Mouse (Mus musculus) thymus, postnatal 0 days (tissue): ENCODE measurements around the gene Chmp3. TPM values are rescaled to one million over a fixed set of nuclear protein-coding genes. Genes with fewer than 3 reads are reported as not detected.

Experiments
- DNase-seq: peaks from one replicate; pipeline ENCODE4 v3.0.0-alpha.2; 2015; ENCODE audit warnings: low spot score
- polyA plus RNA-seq: library from polyadenylated mRNA; unstranded; fragments of >200 nt; fragmentation: Nextera tagmentation; extraction: Ambion mirVana; gene quantifications from 2 replicates; pipeline ENCODE4 v1.2.1, GENCODE M21; 2015

The Chmp3 gene
- polyA plus RNA-seq, 1 experiment from 2014 or later = 58.1 TPM

DNA sequence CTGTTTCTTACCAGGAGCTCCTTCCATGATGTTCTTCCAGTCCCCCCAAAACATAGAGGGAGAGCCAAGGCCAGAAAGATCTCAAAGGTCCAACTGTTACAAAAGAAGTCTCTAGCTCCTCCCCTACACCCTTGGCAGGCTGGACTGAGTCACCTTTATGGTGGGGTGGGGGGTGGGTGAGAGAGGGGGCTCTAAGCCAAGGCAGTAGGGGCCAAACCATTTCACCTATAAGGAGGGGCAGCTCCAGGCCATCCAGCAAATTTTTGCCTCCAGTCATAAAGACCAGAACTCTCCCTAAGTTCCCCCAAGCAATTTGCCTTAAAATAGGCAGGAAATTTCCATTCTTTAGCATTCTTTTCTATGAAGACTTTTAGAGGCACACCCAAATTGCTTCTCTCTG lies 65.4 kb downstream of the Chmp3 start:
- DNase-seq = no peak

DNA sequence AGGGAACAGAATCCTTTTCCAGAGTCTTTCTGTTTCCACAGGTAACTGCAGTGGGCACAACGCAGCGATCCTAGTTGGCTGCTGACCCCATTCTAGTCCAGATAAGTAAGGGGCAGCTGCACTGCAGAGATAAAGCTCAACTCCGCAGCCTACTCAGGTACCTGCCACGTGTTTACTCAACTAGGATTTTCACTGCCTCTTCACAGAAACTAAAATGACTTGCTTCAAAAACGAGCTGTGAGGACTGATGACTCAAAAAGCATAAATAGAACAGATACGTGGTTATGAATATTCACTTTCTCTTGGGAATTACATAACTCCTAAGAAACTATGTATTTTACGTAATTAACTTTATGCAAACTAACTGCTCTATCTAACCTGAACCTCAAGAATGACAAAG lies 66.4 kb downstream of the Chmp3 start:
- no peak for DNase-seq

DNA sequence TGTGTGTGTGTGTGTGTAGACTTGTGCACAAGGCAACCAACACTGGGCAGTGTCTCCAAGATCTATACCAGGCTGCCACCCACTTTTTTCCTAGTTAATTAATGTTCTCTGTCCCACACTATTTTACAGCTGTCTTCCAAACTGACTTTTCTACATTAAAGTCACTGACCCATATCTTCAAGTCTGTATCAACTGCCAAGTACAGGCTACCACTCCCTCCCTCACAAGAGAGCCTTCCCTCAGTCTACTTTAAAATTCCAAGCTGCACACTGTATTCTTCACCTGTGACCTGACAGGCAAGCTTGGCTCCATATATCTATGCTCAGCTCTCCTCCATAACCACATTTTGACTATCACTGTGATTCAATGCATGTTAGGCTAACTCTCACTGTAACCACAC lies 69.6 kb downstream of the Chmp3 start:
- DNase-seq = no peak

DNA sequence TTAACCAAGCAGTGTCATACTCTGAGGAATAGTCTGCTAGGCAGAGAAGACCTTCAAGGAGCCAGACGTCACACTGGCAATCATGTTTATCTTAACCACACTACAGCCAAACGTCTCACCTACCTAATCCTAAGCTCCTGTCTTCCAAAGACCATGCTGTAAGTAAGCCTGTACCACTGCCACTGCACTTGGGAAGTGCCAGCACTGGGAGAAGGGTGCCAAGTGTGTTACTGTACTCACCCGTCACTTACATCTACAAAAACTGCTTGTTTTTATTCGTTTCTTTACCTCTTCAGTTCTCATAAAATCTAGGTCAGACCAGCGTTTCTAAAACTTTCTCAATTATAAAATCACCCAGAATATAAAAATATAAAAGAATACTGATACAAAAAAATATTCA lies 73.4 kb downstream of the Chmp3 start:
- DNase-seq = no peak

DNA sequence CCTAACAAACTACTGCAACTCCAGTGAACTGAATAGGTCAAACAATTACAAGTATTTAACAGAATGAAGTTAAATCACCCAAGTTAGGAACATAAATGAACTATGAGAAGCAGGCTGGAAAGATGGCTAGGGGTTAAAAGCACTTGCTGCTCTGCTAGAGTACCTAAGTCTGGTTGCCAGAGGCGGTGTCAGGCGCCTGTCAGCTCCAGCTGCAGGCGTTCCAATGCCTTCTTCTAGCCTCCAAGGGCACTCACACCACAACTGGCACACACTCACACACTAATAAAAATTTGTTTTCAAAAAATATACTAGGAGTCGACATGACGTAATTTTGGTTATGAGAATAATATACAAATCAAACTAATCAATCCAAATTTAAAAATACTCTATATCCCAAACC lies 78.0 kb downstream of the Chmp3 start:
- DNase-seq = no peak

DNA sequence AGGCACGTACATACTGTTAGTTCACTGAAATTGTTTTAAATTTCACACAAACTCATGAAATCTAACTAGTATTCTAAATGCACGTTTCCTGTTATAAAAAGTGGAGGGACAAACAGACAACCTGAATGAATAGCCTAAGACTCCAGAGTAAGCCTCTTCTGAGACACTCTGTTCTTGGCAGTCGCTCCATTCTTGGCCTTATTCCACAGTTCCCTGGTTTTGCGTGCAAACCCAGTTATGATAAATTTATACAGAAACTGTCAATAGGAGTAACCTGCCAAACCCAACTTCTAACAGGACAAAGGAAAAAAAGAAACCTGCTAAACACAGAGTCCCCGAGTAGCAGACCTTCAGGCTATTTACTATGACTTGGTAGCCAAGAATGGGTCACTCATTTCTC lies 78.4 kb downstream of the Chmp3 start:
- no peak for DNase-seq

DNA sequence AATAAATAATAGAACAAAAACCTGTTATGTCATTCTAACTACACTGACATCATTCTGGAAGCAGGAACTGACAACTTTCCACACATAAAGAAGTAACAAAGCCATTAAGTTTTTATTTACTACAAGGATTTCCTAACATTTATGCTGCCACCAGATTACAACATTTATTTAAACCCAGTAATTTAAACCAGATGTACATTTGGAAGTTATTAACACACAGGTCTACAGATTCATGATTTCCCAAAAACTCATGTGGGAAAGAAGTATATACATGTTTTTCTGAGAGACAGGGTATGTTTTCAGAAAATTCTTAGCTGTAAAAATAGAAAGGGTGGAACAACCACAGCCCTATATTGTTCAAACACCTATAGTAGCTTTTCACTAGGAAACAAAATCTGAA lies 81.1 kb downstream of the Chmp3 start:
- DNase-seq = no peak

DNA sequence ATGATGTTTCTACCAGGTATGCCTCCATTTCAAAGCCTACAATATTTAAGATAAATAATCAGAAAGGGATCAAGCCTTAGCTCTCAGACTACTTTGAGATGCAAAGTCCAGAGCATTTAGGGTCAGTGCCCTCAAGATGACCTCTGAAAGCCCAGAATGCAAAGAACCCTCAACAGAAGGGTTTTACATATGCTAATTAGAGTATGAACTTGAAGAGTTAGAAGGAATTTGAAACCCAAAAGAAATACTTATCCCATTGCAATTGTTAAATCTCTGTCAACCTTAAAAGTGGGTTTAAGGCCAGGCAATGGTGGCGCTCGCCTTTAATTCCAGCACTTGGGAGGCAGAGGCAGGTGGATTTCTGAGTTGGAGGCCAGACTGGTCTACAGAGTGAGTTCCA lies 82.4 kb downstream of the Chmp3 start:
- DNase-seq = no peak

DNA sequence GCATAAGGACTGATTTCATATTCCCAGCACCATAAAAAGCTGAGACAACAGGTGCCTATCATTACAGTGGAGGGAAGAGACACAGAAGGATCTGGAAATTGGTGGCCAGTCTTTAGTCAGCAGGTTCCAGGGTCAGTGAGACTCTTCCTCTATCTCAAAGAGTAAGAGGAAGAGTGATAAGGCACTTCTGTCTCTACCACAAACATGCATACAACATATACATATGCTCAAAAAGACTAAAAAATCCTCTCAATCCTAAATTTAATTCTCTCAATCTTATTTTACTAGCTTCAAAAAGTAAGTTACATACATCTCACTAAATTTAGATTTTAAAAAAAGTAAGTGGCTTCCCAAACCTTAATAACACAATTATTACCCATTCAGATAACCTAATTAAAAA lies 83.7 kb downstream of the Chmp3 start:
- DNase-seq = no peak

DNA sequence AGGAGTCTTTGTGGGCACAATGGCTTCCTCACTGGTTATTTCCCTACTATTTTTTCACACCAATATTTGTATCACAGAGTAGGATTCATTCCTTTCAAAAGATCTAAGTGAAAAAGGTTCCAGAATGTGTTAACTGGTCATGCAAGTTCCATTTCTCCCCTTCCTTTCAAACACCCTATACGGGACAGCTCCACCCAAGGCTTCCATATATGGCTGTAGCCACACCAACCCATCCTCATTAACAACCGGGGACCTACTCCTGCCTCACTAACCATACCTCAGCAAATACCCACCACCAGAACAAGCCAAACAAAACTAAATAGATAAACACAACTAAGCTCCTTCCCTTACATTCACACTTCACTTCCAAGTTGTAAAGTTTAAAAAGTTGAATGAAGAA lies 87.6 kb downstream of the Chmp3 start:
- DNase-seq = no peak

DNA sequence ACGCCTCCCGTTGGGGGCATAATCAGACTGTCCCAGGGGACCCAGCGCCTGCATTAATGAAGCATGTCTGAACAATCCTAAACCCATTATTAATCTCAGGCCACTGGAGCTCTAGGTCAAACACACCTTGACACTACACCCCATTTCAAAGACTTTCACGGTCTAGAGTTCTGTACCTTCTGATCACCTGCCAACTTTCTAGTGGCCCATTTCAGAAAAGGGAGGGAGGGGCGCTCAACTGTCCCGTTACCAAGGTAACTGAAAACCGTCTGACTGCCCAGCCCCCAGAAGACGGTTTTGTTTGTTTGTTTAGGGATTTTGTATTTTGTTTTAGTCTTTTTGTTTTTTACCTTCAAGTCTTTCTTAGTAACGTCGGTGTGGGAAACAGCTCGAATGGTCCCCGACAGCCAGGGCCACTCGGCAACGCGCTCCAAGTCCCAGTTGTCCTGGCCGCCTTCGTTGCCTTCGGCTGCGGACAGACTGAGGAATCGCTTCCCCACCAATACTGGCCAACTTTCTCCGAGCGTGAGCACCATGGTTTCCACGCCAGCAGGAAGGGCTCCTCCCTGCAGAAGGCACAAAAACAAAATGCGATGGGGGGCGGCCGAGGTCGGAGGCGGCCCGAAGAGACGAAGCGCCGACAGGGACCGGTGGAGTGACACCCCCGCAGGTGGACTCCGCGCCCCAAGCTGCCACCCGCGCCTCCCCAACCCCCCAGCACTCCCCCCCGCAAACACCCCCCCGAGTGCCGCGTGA lies 88.3 kb downstream of the Chmp3 start:
- DNase-seq = peak; percentile 43

Other genes with a start within 250 kb of the Chmp3 start
- 2.3 and 3.7 TPM in 2 replicates for gene Smyd1, start 221.6 kb upstream of the Chmp3 start, polyA plus RNA-seq
- gene Cd8b1, start 221.0 kb upstream of the Chmp3 start, polyA plus RNA-seq = 1,203 and 1,244 TPM in 2 replicates
- gene Cd8a, start 170.4 kb upstream of the Chmp3 start, polyA plus RNA-seq = 664 and 665 TPM in 2 replicates
- gene Rmnd5a, start 103.2 kb upstream of the Chmp3 start, polyA plus RNA-seq = 311 and 342 TPM in 2 replicates
- 12.1 and 13.8 TPM in 2 replicates for gene Rnf103, start 49.9 kb upstream of the Chmp3 start, polyA plus RNA-seq
- gene Kdm3a, start 89.2 kb downstream of the Chmp3 start, polyA plus RNA-seq = 40.3 and 44.5 TPM in 2 replicates
- gene Reep1, start 163.8 kb downstream of the Chmp3 start, polyA plus RNA-seq = 2.2 and 2.4 TPM in 2 replicates